ENCODE assay signal across 40 mouse cellular contexts in the genomic region with DNA sequence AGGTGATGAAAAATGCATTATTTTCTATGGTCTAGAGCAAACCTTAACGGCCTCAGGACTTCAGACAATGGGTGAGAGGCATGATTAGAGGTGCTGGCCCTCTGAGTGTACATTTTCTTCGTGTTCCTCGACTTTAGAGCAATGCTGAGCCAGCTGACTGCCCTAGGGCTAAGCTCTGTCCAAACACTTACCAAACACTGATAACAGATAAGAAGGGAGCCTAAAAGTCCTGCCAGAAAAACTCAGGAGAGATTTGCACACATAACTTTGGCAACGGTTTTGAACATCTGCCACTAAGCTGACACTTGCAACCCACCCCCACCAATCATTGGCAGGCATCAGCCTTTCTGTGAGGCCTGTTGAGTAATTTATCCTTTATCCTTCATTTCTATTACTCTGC. TPM values are rescaled to one million over a fixed set of nuclear protein-coding genes. Genes with fewer than 3 reads are reported as not detected.
DNase-seq lines count a peak whose midpoint lies in the region; ATAC-seq and TF ChIP-seq lines count a peak whose summit lies in the region.
"Had no signal": no experiment of that assay in that cellular context is flagged by ENCODE, and none has a peak within 500 bp of the region (broad histone marks: within the 10 kb centered on the region; RNA-seq: fewer than 3 reads in every experiment).

No protein-coding gene starts in this region.

- no peak for ATAC-seq in forebrain, embryonic 14.5 days
- no peak for ATAC-seq in forebrain, embryonic 11.5 days (replicated peaks; ENCODE audit: low FRiP score)
- no peak for ATAC-seq in liver, embryonic 12.5 days
- ATAC-seq in midbrain, embryonic 14.5 days (ENCODE audit: low FRiP score, low TSS enrichment) = no peak
- ATAC-seq: forebrain, embryonic 13.5 days; hindbrain, embryonic 16.5 days; liver, postnatal 0 days; midbrain, embryonic 16.5 days; Patski had no signal

- no peak overlapping the region for H3K9ac ChIP-seq in forebrain, embryonic 14.5 days (ENCODE audit: low read length)
- H3K9ac ChIP-seq in forebrain, embryonic 11.5 days (ENCODE audit: low read length) = no peak overlapping the region
- H3K9ac ChIP-seq in liver, adult 2 months (ENCODE audit: low read depth, low read length) = no peak overlapping the region
- no peak overlapping the region for H3K9ac ChIP-seq in liver, embryonic 12.5 days
- H3K9ac ChIP-seq in midbrain, embryonic 14.5 days (replicated peaks; ENCODE audit: low read length) = no peak overlapping the region
- H3K9ac ChIP-seq: embryonic facial prominence, embryonic 13.5 days; forebrain, embryonic 13.5 days; kidney, embryonic 15.5 days; limb, embryonic 12.5 days; liver, postnatal 0 days had no signal

- no peaks in the 10 kb centered on the region for H3K4me1 ChIP-seq in forebrain, embryonic 14.5 days (ENCODE audit: control insufficient read depth, insufficient read depth, low read length)
- no peaks in the 10 kb centered on the region for H3K4me1 ChIP-seq in forebrain, embryonic 11.5 days (replicated peaks; ENCODE audit: control insufficient read depth, insufficient read depth, low read length)
- peaks cover 6% of the 10 kb centered on the region for H3K4me1 ChIP-seq in liver, adult 2 months (ENCODE audit: control insufficient read depth, insufficient read depth, low read length)
- no peaks in the 10 kb centered on the region for H3K4me1 ChIP-seq in liver, embryonic 12.5 days
- no peaks in the 10 kb centered on the region for H3K4me1 ChIP-seq in midbrain, embryonic 14.5 days (ENCODE audit: control insufficient read depth, insufficient read depth, low read length)
- no peaks in the 10 kb centered on the region for H3K4me1 ChIP-seq in midbrain, embryonic 10.5 days
- H3K4me1 ChIP-seq: embryonic facial prominence, embryonic 13.5 days; forebrain, embryonic 13.5 days; hindbrain, embryonic 10.5 days; kidney, embryonic 15.5 days; limb, embryonic 12.5 days had no signal

- no peaks in the 10 kb centered on the region for H3K79me2 ChIP-seq in liver, adult 2 months (ENCODE audit: control insufficient read depth, insufficient read depth, low read length)

- no peak for TF ChIP-seq CTCF in liver, adult 2 months (IDR thresholded peaks at IDR 0.05; ENCODE audit: low read depth, low read length)

- H3K4me3 ChIP-seq in forebrain, embryonic 14.5 days (ENCODE audit: low read depth, low read length) = no peak overlapping the region
- H3K4me3 ChIP-seq in forebrain, embryonic 11.5 days (ENCODE audit: low read depth, low read length) = no peak overlapping the region
- H3K4me3 ChIP-seq in liver, adult 2 months (ENCODE audit: insufficient read depth, low read depth, low read length) = no peak overlapping the region
- H3K4me3 ChIP-seq in liver, embryonic 12.5 days = no peak overlapping the region
- no peak overlapping the region for H3K4me3 ChIP-seq in midbrain, embryonic 14.5 days (replicated peaks; ENCODE audit: low read depth, low read length)
- H3K4me3 ChIP-seq in midbrain, embryonic 10.5 days = no peak overlapping the region
- H3K4me3 ChIP-seq: embryonic facial prominence, embryonic 13.5 days; erythroblast, embryonic 14.5 days; forebrain, embryonic 13.5 days; hindbrain, embryonic 10.5 days; kidney, embryonic 15.5 days; layer of hippocampus, adult 2 months; left cerebral cortex, adult 2 months; limb, embryonic 12.5 days had no signal

- H3K4me2 ChIP-seq in forebrain, embryonic 14.5 days (ENCODE audit: low read length) = no peak overlapping the region
- no peak overlapping the region for H3K4me2 ChIP-seq in forebrain, embryonic 11.5 days (ENCODE audit: low read depth, low read length, severe bottlenecking)
- H3K4me2 ChIP-seq in liver, embryonic 12.5 days = no peak overlapping the region
- H3K4me2 ChIP-seq in midbrain, embryonic 14.5 days (ENCODE audit: low read length) = no peak overlapping the region
- H3K4me2 ChIP-seq: embryonic facial prominence, embryonic 13.5 days; forebrain, embryonic 13.5 days; kidney, embryonic 15.5 days; limb, embryonic 12.5 days; liver, embryonic 11.5 days had no signal

- no peaks in the 10 kb centered on the region for H3K36me3 ChIP-seq in forebrain, embryonic 14.5 days (ENCODE audit: control insufficient read depth, insufficient read depth, low read length)
- no peaks in the 10 kb centered on the region for H3K36me3 ChIP-seq in forebrain, embryonic 11.5 days (ENCODE audit: control insufficient read depth, insufficient read depth, low read length)
- H3K36me3 ChIP-seq in liver, adult 2 months (ENCODE audit: control insufficient read depth, insufficient read depth, low read length) = no peaks in the 10 kb centered on the region
- no peaks in the 10 kb centered on the region for H3K36me3 ChIP-seq in liver, embryonic 12.5 days
- no peaks in the 10 kb centered on the region for H3K36me3 ChIP-seq in midbrain, embryonic 14.5 days (ENCODE audit: control insufficient read depth, insufficient read depth, low read length)
- no peaks in the 10 kb centered on the region for H3K36me3 ChIP-seq in midbrain, embryonic 10.5 days
- H3K36me3 ChIP-seq: embryonic facial prominence, embryonic 13.5 days; hindbrain, embryonic 10.5 days; kidney, embryonic 15.5 days; limb, embryonic 12.5 days had no signal

- H3K27ac ChIP-seq in forebrain, embryonic 14.5 days (ENCODE audit: low read depth, low read length) = no peak overlapping the region
- no peak overlapping the region for H3K27ac ChIP-seq in forebrain, embryonic 11.5 days (ENCODE audit: low read depth, low read length)
- H3K27ac ChIP-seq in liver, adult 2 months (replicated peaks; ENCODE audit: insufficient read depth, low read depth, low read length) = no peak overlapping the region
- H3K27ac ChIP-seq in liver, embryonic 12.5 days = no peak overlapping the region
- H3K27ac ChIP-seq in midbrain, embryonic 14.5 days (replicated peaks; ENCODE audit: low read depth, low read length) = no peak overlapping the region
- H3K27ac ChIP-seq in midbrain, embryonic 10.5 days (replicated peaks) = no peak overlapping the region
- H3K27ac ChIP-seq: embryonic facial prominence, embryonic 13.5 days; forebrain, embryonic 13.5 days; hindbrain, embryonic 10.5 days; kidney, embryonic 15.5 days; layer of hippocampus, adult 2 months; left cerebral cortex, adult 2 months; limb, embryonic 12.5 days had no signal

- H3K27me3 ChIP-seq in forebrain, embryonic 14.5 days (replicated peaks; ENCODE audit: control insufficient read depth, insufficient read depth, low read length) = no peaks in the 10 kb centered on the region
- H3K27me3 ChIP-seq in forebrain, embryonic 11.5 days (ENCODE audit: control insufficient read depth, insufficient read depth, low read length) = no peaks in the 10 kb centered on the region
- H3K27me3 ChIP-seq in liver, adult 2 months (ENCODE audit: control insufficient read depth, insufficient read depth, low read length) = peaks cover 6% of the 10 kb centered on the region; the same call in 1 of the 2 replicates
- no peaks in the 10 kb centered on the region for H3K27me3 ChIP-seq in liver, embryonic 12.5 days (replicated peaks)
- no peaks in the 10 kb centered on the region for H3K27me3 ChIP-seq in midbrain, embryonic 14.5 days (ENCODE audit: control insufficient read depth, insufficient read depth, low read length)
- H3K27me3 ChIP-seq in midbrain, embryonic 10.5 days (ENCODE audit: low read depth, poor library complexity, severe bottlenecking) = no peaks in the 10 kb centered on the region
- H3K27me3 ChIP-seq: embryonic facial prominence, embryonic 13.5 days; forebrain, embryonic 13.5 days; kidney, embryonic 15.5 days; limb, embryonic 12.5 days had no signal

- TF ChIP-seq POLR2A in liver, adult 2 months (IDR thresholded peaks at IDR 0.05; ENCODE audit: extremely low read depth, insufficient read depth, low read length) = no peak

- peak; percentile 26 for DNase-seq in forebrain, embryonic 14.5 days (ENCODE audit: low spot score)
- no peak for DNase-seq in forebrain, embryonic 11.5 days (ENCODE audit: low spot score)
- DNase-seq in liver, adult 2 months (ENCODE audit: extremely low read depth, low read depth, low spot score) = peak; percentile 99
- DNase-seq in midbrain, embryonic 14.5 days = peak; percentile 7
- no peak for DNase-seq in midbrain, embryonic 10.5 days (ENCODE audit: low spot score)
- peak; percentile 13 for DNase-seq in gonadal fat pad, adult 2 months (ENCODE audit: low read depth)
- DNase-seq in cerebellum, adult 9-11 months = no peak
- DNase-seq: adrenal gland, postnatal 10 days; cerebellum, adult 2 months; cerebellum, postnatal 25 days; gastrocnemius, postnatal 25 days; kidney, adult 18-20 months; kidney, postnatal 25 days; liver, postnatal 0 days; right cerebral cortex, adult 18-20 months; spleen, adult 18-20 months; thymus, postnatal 14 days had no signal

- 72% methylated on average over 4 of the region's 4 CpGs for WGBS in forebrain, embryonic 14.5 days
- 79% methylated on average over 4 of the region's 4 CpGs for WGBS in forebrain, embryonic 11.5 days
- 7% methylated on average over 4 of the region's 4 CpGs for WGBS in liver, adult 2 months
- WGBS in liver, embryonic 12.5 days (ENCODE audit: insufficient replicate concordance) = 52% methylated on average over 4 of the region's 4 CpGs
- WGBS in midbrain, embryonic 14.5 days = 76% methylated on average over 4 of the region's 4 CpGs
- 81% methylated on average over 4 of the region's 4 CpGs for WGBS in midbrain, embryonic 10.5 days

- no peaks in the 10 kb centered on the region for H3K9me3 ChIP-seq in forebrain, embryonic 14.5 days (replicated peaks; ENCODE audit: control insufficient read depth, low read length)
- H3K9me3 ChIP-seq in forebrain, embryonic 11.5 days (ENCODE audit: control insufficient read depth, low read length) = no peaks in the 10 kb centered on the region
- H3K9me3 ChIP-seq in liver, embryonic 12.5 days (replicated peaks) = no peaks in the 10 kb centered on the region
- H3K9me3 ChIP-seq in midbrain, embryonic 14.5 days (ENCODE audit: control insufficient read depth, low read length) = no peaks in the 10 kb centered on the region
- H3K9me3 ChIP-seq in midbrain, embryonic 10.5 days (replicated peaks) = no peaks in the 10 kb centered on the region
- H3K9me3 ChIP-seq: embryonic facial prominence, embryonic 13.5 days; forebrain, embryonic 13.5 days; hindbrain, embryonic 10.5 days; kidney, embryonic 15.5 days; limb, embryonic 12.5 days had no signal

RNA-seq across cellular contexts. Expression of a gene that starts 2.9 kb away (rescaled TPM):
- not detected in 2 replicates for polyA plus RNA-seq in forebrain, embryonic 14.5 days (2014; fragmentation: Nextera tagmentation; extraction: Ambion mirVana)
- polyA plus RNA-seq in forebrain, embryonic 11.5 days (2014; fragmentation: Nextera tagmentation; extraction: Ambion mirVana) = not detected in 2 replicates
- total RNA-seq in liver, adult 2 months (2014; rRNA removed) = 418 and 886 TPM in 2 replicates
- polyA plus RNA-seq in liver, adult 2 months (2012; rRNA removed) = 473 and 2,561 TPM in 2 replicates
- polyA plus RNA-seq in liver, embryonic 12.5 days (2016; fragmentation: Nextera tagmentation; extraction: Ambion mirVana) = not detected in 2 replicates
- not detected in 2 replicates for polyA plus RNA-seq in midbrain, embryonic 14.5 days (2014; fragmentation: Nextera tagmentation; extraction: Ambion mirVana)
- not detected in 2 replicates for polyA plus RNA-seq in midbrain, embryonic 10.5 days (2016; fragmentation: Nextera tagmentation; extraction: Ambion mirVana)
- 0.53 and 0.62 TPM in 2 replicates for polyA plus RNA-seq in gonadal fat pad, adult 2 months (2012; rRNA removed)
- total RNA-seq: adrenal gland, postnatal 10 days; gastrocnemius, adult 18-20 months; gastrocnemius, postnatal 25 days; layer of hippocampus, adult 2 months; layer of hippocampus, postnatal 14 days; left cerebral cortex, adult 2 months; left cerebral cortex, postnatal 25 days; MEL; neutrophil, adult 5-6 weeks had no signal
- polyA plus RNA-seq: cerebellum, adult 2 months; embryonic facial prominence, embryonic 13.5 days; erythroblast, embryonic 14.5 days; forebrain, embryonic 13.5 days; heart, postnatal 0 days; hindbrain, embryonic 10.5 days; hindbrain, embryonic 16.5 days; intestine, embryonic 14.5 days; kidney, embryonic 15.5 days; limb, embryonic 12.5 days; liver, embryonic 11.5 days; liver, postnatal 0 days; midbrain, embryonic 16.5 days; neural tube, embryonic 11.5 days; Patski; stomach, embryonic 16.5 days; urinary bladder, adult 2 months had no signal

Comparison
In these comparisons a context has a peak if more than half of its experiments do, and no peak if none do; other contexts are left out.
1. DNase-seq: peak in forebrain, embryonic 14.5 days (single experiment), liver, adult 2 months (single experiment), midbrain, embryonic 14.5 days (single experiment) and gonadal fat pad, adult 2 months (single experiment); none in forebrain, embryonic 11.5 days (single experiment), midbrain, embryonic 10.5 days (single experiment) and cerebellum, adult 9-11 months (single experiment).
2. RNA of a gene that starts 2.9 kb away (polyA plus RNA-seq): 473 to 2,561 TPM in liver, adult 2 months; 0.53 to 0.62 TPM in gonadal fat pad, adult 2 months, not detected in forebrain, embryonic 14.5 days, not detected in forebrain, embryonic 11.5 days, not detected in liver, embryonic 12.5 days, not detected in midbrain, embryonic 14.5 days and not detected in midbrain, embryonic 10.5 days; every median in the first group is over 100 times any median in the second.